Mouse (Mus musculus): Measurements from ENCODE around the gene Itih1. TPM values are rescaled to one million over a fixed set of nuclear protein-coding genes. Genes with fewer than 3 reads are reported as not detected.

The Itih1 gene
- not detected for total RNA-seq (2021)
- long read RNA-seq, experiment 1, result 0 reads
- long read RNA-seq, experiment 2, result 0 reads

GRCm38 (mm10) chr14:30943038-30943437, at the start of gene Itih1:
Gene Itih1, minus strand, starts transcription at chr14:30943289.
- no peak for DNase-seq (ENCODE audit: low spot score in 2 of 2)

- no peak for DNase-seq (ENCODE audit: low spot score in 2 of 2)
Measured at GRCm38 (mm10) chr14:30976222-30976621, 33.1 kb upstream of the Itih1 start.

DNA sequence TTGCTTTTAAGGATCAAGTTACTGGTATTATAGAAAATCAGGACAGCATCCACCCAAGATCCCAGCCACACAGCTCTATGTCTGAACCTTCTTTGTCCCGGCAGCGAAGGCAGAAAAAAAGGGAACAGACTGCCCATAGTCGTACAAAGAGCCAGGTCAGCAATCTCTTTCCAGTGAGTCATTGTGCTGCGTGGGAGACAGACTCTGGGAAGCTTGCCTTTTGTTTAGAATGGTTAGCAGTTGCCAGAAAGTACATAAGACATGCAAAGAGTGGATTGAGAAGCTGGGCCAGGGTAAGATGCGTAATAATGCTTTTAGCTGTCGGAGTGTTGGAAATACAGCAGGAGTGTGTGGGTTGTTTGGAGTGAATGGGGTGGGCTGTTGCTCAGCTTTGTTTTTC, 31.1 kb upstream of the Itih1 start:
- DNase-seq (ENCODE audit: low spot score in 2 of 2), result peak; percentile 16 to 50

DNA sequence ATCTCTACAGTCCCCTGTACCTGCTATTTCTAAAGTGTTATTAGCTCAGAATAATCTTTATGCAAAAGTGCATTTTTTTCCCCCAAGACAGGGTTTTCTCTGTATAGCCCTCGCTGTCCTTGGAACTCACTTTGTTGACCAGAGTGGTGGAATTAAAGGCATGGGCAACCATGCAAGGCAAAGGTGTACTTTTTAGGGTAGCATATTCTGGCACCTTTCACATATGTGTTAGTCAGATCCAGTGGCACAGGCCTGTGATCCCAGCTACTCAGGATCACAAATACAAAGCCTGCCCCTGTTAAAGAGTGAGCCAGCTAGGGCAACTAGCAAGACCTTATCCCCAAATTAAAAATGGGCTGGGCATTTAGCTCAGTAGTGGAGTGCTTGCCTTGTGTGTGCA, 17.3 kb upstream of the Itih1 start:
- DNase-seq (ENCODE audit: low spot score in 2 of 2), result no peak

DNA sequence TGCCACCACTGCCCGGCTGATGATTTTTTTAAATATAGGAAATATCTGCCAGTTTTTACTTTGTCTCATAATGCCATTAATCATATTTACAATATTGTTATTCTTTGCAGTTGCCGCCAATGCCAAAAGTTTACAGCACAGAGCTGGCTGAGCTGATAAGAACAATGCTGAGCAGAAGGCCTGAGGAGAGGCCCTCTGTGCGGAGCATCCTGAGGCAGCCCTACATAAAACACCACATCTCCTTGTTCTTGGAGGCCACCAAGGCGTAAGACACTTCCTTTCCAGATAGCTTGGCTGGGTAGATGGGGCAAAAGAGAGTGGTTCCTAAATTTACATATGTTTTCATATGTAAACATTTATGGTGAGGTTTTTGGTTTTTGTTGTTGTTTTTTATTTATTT, 15.9 kb upstream of the Itih1 start:
- DNase-seq (ENCODE audit: low spot score in 2 of 2), result no peak

- no peak for DNase-seq (ENCODE audit: low spot score in 2 of 2)
Measured at GRCm38 (mm10) chr14:30958517-30958916, 15.4 kb upstream of the Itih1 start.

GRCm38 (mm10) chr14:30951154-30951825, 8.2 kb upstream of the Itih1 start, which contains the start of gene Nek4:
Gene Nek4, plus strand, starts transcription at chr14:30951377.
- DNase-seq (ENCODE audit: low spot score in 2 of 2), result peak; percentile 96 to 98

GRCm38 (mm10) chr14:30949986-30950385, 6.9 kb upstream of the Itih1 start:
- no peak for DNase-seq (ENCODE audit: low spot score in 2 of 2)

- no peak for DNase-seq (ENCODE audit: low spot score in 2 of 2)
Measured at GRCm38 (mm10) chr14:30944745-30945144, 1.7 kb upstream of the Itih1 start.

DNA sequence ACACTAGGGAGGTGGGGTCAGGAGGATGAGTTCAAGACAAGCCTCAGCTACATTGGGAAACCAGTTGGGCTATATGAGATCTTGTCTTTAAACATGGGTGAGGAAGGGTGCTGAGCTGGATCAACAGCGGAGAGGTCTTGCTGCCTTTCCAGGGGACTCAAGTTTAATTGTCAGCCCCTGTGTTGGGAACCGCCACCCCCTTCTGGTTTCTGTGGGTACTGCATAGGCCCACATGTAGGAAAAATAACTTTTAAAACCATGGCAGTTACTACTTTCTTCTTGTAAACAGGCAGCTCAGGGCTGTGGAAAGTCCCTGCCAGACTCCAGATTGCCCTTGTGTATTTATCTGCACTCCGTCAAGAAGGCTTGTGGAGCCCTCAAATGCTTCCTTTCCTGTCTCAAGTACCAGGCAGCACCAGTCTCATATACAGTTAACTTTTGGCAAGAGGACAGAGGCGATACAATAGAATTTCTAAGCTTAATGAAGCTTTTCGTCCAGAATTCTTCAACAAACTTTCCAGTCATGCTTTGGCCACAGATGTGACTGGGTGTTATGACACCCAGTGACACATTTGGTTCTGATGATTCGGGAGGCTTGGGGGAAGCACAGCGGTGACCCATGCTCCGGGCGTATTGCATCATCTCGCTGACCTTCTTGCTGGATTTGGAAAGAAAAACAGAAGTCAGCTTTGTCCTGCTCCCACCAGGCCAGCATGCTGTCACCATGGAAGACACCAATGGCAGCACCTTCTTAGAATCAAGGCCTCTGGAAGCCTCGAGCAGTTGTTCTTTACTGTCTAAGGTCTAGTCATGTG, 978 bp upstream of the Itih1 start:
- peak; percentile 56 to 58 for DNase-seq (ENCODE audit: low spot score in 2 of 2)

DNA sequence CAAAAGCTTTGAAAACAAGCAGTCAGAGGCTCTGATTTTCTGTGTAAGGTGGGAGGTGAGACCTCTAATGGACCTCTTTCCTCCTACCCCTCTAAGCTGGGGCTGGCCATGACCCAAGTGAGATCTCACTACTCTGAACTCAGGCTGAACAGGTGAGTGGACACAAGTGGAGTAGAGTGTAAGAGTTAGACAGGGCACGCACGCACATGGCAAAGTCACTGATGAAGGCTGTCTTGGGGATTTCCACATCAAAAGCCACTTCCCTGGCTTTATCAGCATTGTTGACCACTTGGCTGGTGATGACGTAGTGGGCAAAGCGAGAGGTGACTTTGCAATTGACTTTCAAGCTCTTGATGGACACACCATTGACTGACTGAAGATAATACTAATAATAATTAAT, 835 bp downstream of the Itih1 start:
- DNase-seq (ENCODE audit: low spot score in 2 of 2), result no peak

- DNase-seq (ENCODE audit: low spot score in 2 of 2), result no peak
Measured at GRCm38 (mm10) chr14:30933351-30933750, 9.7 kb downstream of the Itih1 start.

GRCm38 (mm10) chr14:30930386-30930785, 12.7 kb downstream of the Itih1 start:
- no peak for DNase-seq (ENCODE audit: low spot score in 2 of 2)

DNA sequence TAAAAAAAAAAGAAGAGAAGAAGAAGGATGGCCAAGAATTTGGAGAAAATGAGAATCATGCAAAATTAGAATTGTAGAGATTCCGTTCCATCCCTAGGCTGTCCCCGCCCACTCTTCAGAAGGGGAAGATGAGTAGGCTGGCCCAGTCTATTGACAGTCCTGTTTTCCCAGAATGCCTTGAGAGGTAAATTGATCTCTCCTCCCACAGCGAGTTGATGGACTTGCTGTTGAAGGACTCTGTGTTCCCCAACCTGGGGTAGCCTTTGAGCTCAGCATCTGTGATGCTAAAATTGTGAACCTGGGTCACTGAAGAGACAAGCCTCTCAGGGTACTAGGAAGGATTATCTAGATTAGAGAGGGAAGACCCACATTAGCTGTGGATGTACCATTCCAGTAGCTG, 17.6 kb downstream of the Itih1 start:
- DNase-seq (ENCODE audit: low spot score in 2 of 2), result no peak

DNA sequence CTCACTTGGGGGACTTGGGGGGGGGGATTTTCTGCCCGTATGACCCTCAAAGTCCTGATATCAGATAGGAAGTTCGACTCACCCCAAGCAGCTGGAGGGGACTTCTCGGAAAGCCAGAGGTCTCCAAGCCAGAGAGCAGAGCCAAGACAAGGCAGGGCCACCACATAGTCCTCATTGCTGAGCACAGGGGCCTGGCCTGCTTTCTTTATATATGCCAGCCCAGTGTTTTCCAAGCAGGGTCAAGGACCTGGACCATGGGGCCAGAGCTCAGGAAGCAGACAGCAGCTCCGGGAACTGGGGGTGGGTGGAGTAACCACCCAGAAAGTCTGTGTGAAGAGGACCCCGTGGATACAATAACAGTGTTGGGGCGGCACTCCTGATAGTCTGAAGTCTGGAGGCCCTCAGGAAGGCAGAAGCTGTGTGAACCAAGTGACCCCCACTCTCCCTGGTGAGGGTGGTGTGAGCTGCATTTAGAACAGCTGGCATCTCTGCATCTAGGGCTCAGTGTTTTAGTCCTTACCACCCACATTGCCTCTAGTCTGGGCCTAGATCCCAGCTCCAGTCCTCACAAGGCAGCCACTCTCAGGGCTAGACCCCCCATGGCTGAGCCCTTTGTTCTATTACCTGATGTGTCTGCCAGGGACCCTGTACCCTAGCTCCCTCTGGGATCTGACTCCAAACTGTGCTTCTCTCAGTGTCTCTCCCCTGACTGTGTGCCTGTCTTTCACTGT, 19.5 kb downstream of the Itih1 start, which contains the start of gene Itih3:
Gene Itih3, minus strand, starts transcription at position 386 of the 731 bp plus-strand sequence.
- DNase-seq (ENCODE audit: low spot score in 2 of 2), result peak; percentile 29 to 63

DNA sequence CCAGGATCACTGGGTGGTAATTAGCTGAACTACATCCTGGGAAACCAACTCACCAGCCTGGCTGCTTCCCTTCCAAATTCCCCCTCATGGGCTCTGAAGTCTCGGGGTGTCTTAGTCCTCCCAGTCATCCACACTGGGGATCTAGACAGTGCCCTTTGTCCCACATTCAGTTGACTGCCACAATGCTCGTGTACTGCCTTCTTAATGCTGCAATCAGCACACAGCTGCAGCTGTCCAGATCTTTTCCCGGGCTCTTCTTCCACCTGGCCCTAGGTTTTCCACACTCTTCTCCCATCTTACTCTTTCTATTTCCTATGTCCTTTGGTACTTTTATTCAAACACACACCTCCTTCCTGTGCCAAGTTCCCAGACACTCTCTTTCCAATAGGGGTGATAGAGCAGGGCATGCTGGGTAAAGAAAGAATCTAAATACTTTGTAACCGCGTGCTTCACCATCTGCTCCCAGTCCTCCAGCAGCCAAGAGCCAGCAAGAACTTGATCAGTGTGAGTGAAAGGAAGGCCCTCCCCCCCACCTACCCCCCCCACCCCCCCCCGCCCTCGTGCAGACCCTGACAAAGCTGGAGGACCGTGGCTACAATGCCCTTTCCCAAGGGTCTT, 20.9 kb downstream of the Itih1 start:
- peak in 1 of 2 experiments; percentile 26 for DNase-seq (ENCODE audit: low spot score in 2 of 2)

- DNase-seq (ENCODE audit: low spot score in 2 of 2), result no peak
Measured at GRCm38 (mm10) chr14:30916516-30916915, 26.6 kb downstream of the Itih1 start.

- no peak for DNase-seq (ENCODE audit: low spot score in 2 of 2)
Measured at GRCm38 (mm10) chr14:30913404-30913803, 29.7 kb downstream of the Itih1 start.

DNA sequence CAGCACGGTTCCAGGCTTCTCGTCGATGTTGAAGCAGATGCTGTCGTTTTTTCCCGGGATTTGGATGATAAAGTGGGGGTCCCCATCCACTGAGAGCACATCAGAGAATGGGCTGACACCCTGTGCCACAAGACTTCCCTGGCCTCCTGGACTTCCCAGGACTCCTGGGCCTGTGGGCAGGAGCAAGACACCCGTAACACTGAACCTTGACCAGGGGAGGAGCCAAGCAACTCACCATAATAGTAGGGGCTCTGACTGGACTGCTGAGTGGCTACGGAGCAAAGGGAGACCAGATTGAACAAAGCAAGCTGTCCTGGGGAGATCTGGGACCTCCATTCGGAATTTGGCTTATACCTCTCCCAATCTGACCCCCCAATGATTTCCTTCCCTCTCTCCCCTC, 30.4 kb downstream of the Itih1 start:
- DNase-seq (ENCODE audit: low spot score in 2 of 2), result no peak

DNA sequence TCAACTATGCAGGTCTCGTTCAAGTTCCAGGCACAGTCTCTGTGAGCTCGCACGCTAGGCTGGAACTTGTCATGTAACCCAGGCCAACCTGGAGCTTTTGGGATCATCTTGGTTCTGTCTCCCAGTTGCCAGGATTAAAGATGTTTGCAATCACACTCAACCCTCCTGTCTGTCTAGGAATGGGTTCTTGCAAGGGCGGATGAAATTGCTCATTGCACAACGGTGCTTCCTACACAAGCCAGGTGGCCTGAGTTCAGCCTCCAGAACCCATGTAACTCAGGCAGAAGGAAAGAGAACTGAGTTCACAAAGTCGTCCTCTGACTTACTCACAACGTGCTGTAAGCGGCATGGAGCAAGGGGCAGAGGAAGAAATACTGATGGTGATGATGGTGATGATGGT, 31.9 kb downstream of the Itih1 start:
- no peak for DNase-seq (ENCODE audit: low spot score in 2 of 2)

GRCm38 (mm10) chr14:30907814-30908265, 35.2 kb downstream of the Itih1 start:
- DNase-seq (ENCODE audit: low spot score in 2 of 2), result peak in 1 of 2 experiments; percentile 22
